Mouse (Mus musculus) adrenal gland, postnatal 36 days (tissue): ENCODE measurements around the gene Pih1h3b. TPM values are rescaled to one million over a fixed set of nuclear protein-coding genes. Genes with fewer than 3 reads are reported as not detected.
A peak's percentile ranks its signal among the peaks of the same experiment; 100 is the strongest.

Experiments
- DNase-seq, 2 experiments: peaks; one replicate each; pipeline ENCODE4 v3.0.0; 2021; ENCODE audit warnings: mixed read lengths in 1 of 2
- long read RNA-seq, 2 experiments: library from polyadenylated mRNA; stranded (forward); transcript quantifications; one replicate each; pipeline ENCODE4 v2.0.0; 2021; ENCODE audit warnings: borderline sequencing depth in 2 of 2
- total RNA-seq, 2 experiments: library from RNA; stranded (reverse); gene quantifications; 2 replicates each; pipeline ENCODE4 v1.2.3; 2021

The Pih1h3b gene
- total RNA-seq, result not detected
- long read RNA-seq, experiment 1, result 0 reads
- long read RNA-seq, experiment 2, result 0 reads

GRCm38 (mm10) chrX:140062135-140062975 is at the start of gene Pih1h3b, which contains the start of gene Nup62cl:
Pih1h3b (plus strand) TSS chrX:140062879.
Nup62cl (minus strand) TSS chrX:140062712.
- DNase-seq, result peak; percentile 84

DNA sequence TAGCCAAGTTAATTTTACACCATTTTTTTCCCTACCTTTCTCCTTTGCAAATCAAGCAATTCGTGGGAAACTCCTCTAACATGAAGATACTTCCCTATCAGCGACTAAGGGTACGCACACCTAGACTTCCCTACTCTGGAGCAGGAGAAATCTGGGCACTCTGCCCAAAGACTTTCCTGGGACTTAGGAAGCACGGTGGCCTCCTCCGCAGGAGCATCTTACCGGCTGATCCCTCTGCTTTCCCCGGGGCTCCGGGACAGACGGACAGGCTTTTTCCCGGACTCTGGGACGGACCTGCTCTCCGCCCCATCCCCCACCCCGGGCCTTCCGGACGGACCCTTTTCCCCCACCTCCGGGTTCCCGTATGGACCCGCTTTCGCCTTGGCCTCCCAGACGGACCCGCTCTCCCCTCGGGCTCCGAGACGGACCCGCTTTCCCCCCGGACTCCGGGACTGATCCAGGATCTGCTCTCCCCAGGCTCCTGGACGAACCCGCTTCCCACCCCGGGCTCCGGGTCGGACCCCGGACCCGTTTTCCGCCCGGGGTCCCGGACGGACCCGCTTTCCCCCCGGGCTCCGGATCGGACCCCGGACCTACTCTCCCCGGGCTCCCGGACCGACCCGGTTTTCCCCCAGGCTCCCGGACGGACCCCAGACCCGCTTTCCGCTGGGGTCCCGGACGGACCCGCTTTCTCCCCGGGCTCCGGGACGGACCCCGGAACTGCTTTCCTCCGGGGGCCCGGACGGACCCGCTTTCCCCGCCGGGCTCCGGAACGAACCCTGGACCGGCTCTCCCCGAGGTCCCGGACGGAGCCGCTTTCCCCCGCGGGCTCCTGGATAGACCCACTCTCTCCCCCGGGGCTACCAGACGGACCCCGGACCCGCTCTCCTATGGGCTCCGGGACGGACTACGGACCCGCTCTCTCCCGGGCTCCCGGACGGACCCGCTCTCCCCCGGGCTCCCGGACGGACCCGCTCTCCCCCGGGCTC is 1.5 kb upstream of the Pih1h3b start:
- peak; percentile 9 to 33 for DNase-seq

DNA sequence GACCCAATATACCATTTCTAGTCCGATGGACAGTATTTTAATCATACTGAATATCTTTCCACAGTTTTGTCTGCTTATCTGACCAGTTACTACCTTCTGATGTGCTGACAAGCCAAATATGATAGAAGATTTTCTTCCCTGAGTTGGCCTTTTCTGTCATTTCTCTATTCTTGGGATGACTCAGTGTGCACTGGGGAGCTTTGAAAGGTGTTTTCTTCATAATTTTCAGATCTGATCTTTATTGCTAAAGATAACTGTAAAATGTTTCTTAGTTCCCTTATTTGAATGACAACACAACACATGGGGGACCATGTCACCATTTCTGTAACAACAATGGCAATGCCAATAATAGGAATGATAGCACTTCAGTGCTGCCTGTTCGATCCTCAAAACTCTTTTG is 19.9 kb downstream of the Pih1h3b start:
- DNase-seq, result no peak

DNA sequence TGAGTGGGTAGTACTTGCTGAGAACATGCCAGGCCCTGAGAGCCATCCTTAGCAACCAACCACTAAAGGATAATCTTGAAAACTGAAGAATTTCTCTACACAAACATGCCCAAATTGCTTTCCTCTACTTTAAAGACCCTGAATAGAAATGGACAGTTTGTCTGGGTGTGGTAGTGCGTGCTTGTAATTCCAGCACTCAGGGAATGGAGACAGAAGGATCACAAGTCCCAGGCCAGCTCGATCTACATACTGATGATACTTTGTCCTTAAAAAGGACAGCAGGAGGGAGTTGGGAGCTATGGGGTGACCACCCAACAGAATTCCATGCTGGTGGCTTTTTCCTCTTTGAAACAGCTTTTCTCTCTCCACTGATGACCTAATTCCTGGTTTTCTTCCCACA is 31.4 kb downstream of the Pih1h3b start:
- DNase-seq, result no peak

Other genes with a start within 250 kb of the Pih1h3b start
- 10 to 100 TPM in 1 of 2 experiments, 1 to 10 TPM in 1; 6.1 to 10.6 TPM for gene Morc4, start 191.2 kb upstream of the Pih1h3b start, total RNA-seq
- 1 to 10 TPM; 7.1 to 9.2 TPM for gene Rbm41, start 64.3 kb upstream of the Pih1h3b start, total RNA-seq
- gene Nup62cl, start 167 bp upstream of the Pih1h3b start, total RNA-seq, result 10 to 100 TPM in 1 of 2 experiments, 1 to 10 TPM in 1; 6.6 to 26.5 TPM